Mouse (Mus musculus) kidney, embryonic 16.5 days (tissue): ENCODE measurements around the gene Anxa4. TPM values are rescaled to one million over a fixed set of nuclear protein-coding genes. Genes with fewer than 3 reads are reported as not detected.

ENCODE experiments used
- ATAC-seq: fragments of 200-750 bp; cut with Nextera tagmentation; 2 replicates; pipeline ENCODE4 v1.8.0; 2017; ENCODE audit warnings: moderate TSS enrichment; ENCODE audit not compliant: low FRiP score, low TSS enrichment
- H3K27ac ChIP-seq: fragments of 300-500 bp; sonication (generic); 2 replicates; pipeline ENCODE4 v1.5.1; 2014; ENCODE audit warnings: low read length
- H3K27me3 ChIP-seq: fragments of 300-500 bp; sonication (generic); 2 replicates; pipeline ENCODE4 v1.6.1; 2014; ENCODE audit warnings: low read length, control low read depth, mixed read lengths; ENCODE audit not compliant: insufficient read depth
- H3K36me3 ChIP-seq: fragments of 300-500 bp; sonication (generic); 2 replicates; pipeline ENCODE4 v1.6.1; 2014; ENCODE audit warnings: low read length, control low read depth, mixed read lengths; ENCODE audit not compliant: insufficient read depth
- H3K4me1 ChIP-seq: fragments of 300-500 bp; sonication (generic); 2 replicates; pipeline ENCODE4 v1.6.1; 2014; ENCODE audit warnings: low read length, control low read depth, mixed read lengths; ENCODE audit not compliant: insufficient read depth
- H3K4me2 ChIP-seq: fragments of 300-500 bp; sonication (generic); replicated peaks from 2 replicates; pipeline ENCODE4 v1.6.1; 2014; ENCODE audit warnings: low read depth, low read length
- H3K4me3 ChIP-seq: fragments of 300-500 bp; sonication (generic); 2 replicates; pipeline ENCODE4 v1.5.1; 2014; ENCODE audit warnings: mild to moderate bottlenecking, low read length
- H3K9ac ChIP-seq: fragments of 300-500 bp; sonication (generic); replicated peaks from 2 replicates; pipeline ENCODE4 v1.6.1; 2014; ENCODE audit warnings: low read length
- H3K9me3 ChIP-seq: fragments of 300-500 bp; sonication (generic); 2 replicates; pipeline ENCODE4 v1.6.1; 2016; ENCODE audit warnings: low read length, control low read depth
- WGBS: fragments of 180-500 bp; shearing (Covaris S2); extraction: QIAGEN DNeasy Blood & Tissue Kit; methylation state at CpG from one replicate; pipeline ENCODE4 v1.1.7; 2014; 5-methylcytosine and 5-hydroxymethylcytosine counted together
- polyA plus RNA-seq: library from polyadenylated mRNA; unstranded; fragments of >200 nt; fragmentation: Nextera tagmentation; extraction: Ambion mirVana; gene quantifications from 2 replicates; pipeline ENCODE4 v1.2.1, GENCODE M21; 2015

The Anxa4 gene
- polyA plus RNA-seq, 1 experiment from 2014 or later = 59.2 TPM

GRCm38 (mm10) chr6:86782342-86782741 is 11.0 kb downstream of the Anxa4 start:
- 60% methylated on average over 2 of the region's 3 CpGs for WGBS
- peak; percentile 35; the same call in 1 of the 2 replicates for ATAC-seq
- H3K4me1 ChIP-seq = no peaks in the 10 kb centered on the region
- H3K27ac ChIP-seq = no peak overlapping the region
- H3K9me3 ChIP-seq = no peaks in the 10 kb centered on the region
- no peaks in the 10 kb centered on the region for H3K36me3 ChIP-seq
- H3K4me3 ChIP-seq = no peak overlapping the region
- no peaks in the 10 kb centered on the region for H3K27me3 ChIP-seq
- H3K9ac ChIP-seq = no peak overlapping the region
- no peak overlapping the region for H3K4me2 ChIP-seq

DNA sequence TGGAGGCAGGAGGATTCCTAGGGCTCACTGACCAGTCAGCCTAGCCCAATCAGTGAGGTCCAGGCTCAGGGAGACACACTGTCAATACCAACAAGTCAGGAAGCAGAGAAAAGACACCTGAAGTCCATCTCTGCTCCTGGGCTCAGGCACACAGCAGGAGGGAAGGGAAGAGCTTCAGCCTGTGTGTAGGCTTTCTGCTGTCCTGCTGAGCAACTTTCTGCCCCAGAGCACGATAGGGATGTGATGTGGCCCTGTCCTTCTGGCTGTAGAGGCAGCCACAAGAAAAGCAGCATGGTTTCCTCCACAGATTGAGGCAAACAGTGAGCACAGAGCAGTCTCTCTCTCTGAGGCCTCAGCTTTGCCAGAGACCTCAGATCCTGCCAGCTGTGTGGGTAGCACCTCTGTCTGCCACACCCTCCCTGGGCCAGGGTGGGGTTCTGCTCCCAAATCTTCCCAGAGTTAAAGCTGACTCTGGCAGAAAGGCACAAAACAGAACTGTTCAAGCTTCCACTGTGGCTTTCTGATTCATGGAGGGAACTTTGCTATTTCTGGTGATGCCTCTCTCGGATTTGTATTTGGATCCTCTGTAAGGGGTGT is 11.9 kb downstream of the Anxa4 start:
- 50% methylated on average over 2 of the region's 2 CpGs for WGBS
- Histone ChIP-seq H3K4me2 (no peak overlapping the region), H3K27me3 (no peaks in the 10 kb centered on the region), H3K9me3 (no peaks in the 10 kb centered on the region), H3K27ac (no peak overlapping the region), H3K4me1 (no peaks in the 10 kb centered on the region), H3K36me3 (no peaks in the 10 kb centered on the region), H3K4me3 (no peak overlapping the region), H3K9ac (no peak overlapping the region)
- no peak for ATAC-seq

- Histone ChIP-seq H3K9me3 (no peaks in the 10 kb centered on the region), H3K4me3 (no peak overlapping the region), H3K9ac (no peak overlapping the region), H3K4me1 (no peaks in the 10 kb centered on the region), H3K36me3 (no peaks in the 10 kb centered on the region), H3K27ac (no peak overlapping the region), H3K4me2 (no peak overlapping the region), H3K27me3 (no peaks in the 10 kb centered on the region)
- no peak for ATAC-seq
- WGBS = 92% methylated on average over 10 of the region's 10 CpGs
Observed at GRCm38 (mm10) chr6:86778910-86779594, 14.3 kb downstream of the Anxa4 start.

DNA sequence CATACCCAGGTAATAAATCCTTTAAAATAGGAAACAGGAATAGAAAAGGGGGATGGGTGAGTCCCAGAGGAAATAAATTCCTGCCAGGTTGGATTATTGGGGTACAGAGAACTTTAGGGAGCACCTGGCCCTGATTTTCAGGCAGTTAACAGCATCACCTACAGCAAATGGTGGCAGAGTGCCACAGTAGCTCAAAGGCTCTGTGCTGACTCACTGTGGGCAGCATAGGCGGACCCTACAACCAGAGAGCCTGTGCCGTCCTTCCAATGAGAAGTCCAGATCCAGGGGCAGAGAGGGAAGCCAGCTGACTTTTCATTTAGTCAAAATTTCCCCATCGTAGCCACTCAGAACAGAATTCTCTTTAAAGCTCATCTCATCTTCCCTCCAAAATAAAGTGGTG is 16.2 kb downstream of the Anxa4 start:
- Histone ChIP-seq H3K27me3 (no peaks in the 10 kb centered on the region), H3K4me3 (no peak overlapping the region), H3K4me2 (no peak overlapping the region), H3K4me1 (no peaks in the 10 kb centered on the region), H3K9ac (no peak overlapping the region), H3K27ac (no peak overlapping the region), H3K36me3 (no peaks in the 10 kb centered on the region), H3K9me3 (no peaks in the 10 kb centered on the region)
- WGBS = 75% methylated on average over 3 of the region's 3 CpGs
- no peak for ATAC-seq

GRCm38 (mm10) chr6:86776706-86777071 is 16.7 kb downstream of the Anxa4 start:
- Histone ChIP-seq H3K4me1 (no peaks in the 10 kb centered on the region), H3K4me3 (no peak overlapping the region), H3K9me3 (no peaks in the 10 kb centered on the region), H3K27ac (no peak overlapping the region), H3K27me3 (no peaks in the 10 kb centered on the region), H3K36me3 (no peaks in the 10 kb centered on the region), H3K9ac (no peak overlapping the region), H3K4me2 (no peak overlapping the region)
- no peak for ATAC-seq
- 56% methylated on average over 4 of the region's 4 CpGs for WGBS

DNA sequence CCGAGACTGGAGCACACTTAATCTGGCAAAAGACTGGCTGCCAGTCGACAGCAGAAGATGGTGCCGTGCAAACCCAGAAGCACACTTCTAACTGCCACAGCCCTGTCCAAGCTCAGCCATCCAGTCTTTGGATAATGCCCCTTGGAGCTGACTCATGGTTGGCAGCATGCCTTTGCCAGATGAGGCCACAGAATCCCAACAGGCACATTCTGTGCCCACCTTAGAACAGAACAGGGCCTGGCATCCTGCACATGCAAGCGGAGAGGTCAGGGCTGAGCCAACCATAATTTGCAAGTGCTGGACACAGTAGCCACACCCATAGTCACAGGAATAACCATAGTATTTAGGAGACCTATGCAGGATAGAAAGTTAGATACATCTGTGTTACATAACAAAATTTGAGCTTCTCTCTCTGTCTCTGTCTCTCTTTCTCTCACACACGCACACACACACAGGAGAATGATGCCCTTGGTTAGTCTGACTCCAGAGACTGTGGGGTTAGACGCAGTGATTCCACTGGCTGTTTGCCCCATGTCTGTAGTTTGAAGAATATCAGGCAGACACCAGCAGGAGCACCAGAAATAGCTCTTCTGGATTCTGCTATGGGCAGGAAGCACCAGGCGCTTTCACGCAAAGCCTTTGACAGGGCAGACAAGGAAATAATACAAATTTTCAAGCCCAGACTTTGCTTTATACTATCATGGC is 17.2 kb downstream of the Anxa4 start:
- 89% methylated on average over 8 of the region's 8 CpGs for WGBS
- Histone ChIP-seq H3K9me3 (no peaks in the 10 kb centered on the region), H3K27ac (no peak overlapping the region), H3K4me1 (no peaks in the 10 kb centered on the region), H3K4me2 (no peak overlapping the region), H3K36me3 (no peaks in the 10 kb centered on the region), H3K9ac (no peak overlapping the region), H3K27me3 (no peaks in the 10 kb centered on the region), H3K4me3 (no peak overlapping the region)
- ATAC-seq = no peak

GRCm38 (mm10) chr6:86774937-86775336 is 18.4 kb downstream of the Anxa4 start:
- Histone ChIP-seq H3K36me3 (no peaks in the 10 kb centered on the region), H3K4me1 (no peaks in the 10 kb centered on the region), H3K4me3 (no peak overlapping the region), H3K4me2 (no peak overlapping the region), H3K27me3 (no peaks in the 10 kb centered on the region), H3K27ac (no peak overlapping the region), H3K9ac (no peak overlapping the region), H3K9me3 (no peaks in the 10 kb centered on the region)
- WGBS = 76% methylated on average over 6 of the region's 6 CpGs
- no peak for ATAC-seq

GRCm38 (mm10) chr6:86773830-86774229 is 19.6 kb downstream of the Anxa4 start:
- 90% methylated on average over 4 of the region's 4 CpGs for WGBS
- no peak for ATAC-seq
- Histone ChIP-seq H3K4me1 (no peaks in the 10 kb centered on the region), H3K36me3 (no peaks in the 10 kb centered on the region), H3K9ac (no peak overlapping the region), H3K27me3 (no peaks in the 10 kb centered on the region), H3K27ac (no peak overlapping the region), H3K4me3 (no peak overlapping the region), H3K9me3 (no peaks in the 10 kb centered on the region), H3K4me2 (no peak overlapping the region)

DNA sequence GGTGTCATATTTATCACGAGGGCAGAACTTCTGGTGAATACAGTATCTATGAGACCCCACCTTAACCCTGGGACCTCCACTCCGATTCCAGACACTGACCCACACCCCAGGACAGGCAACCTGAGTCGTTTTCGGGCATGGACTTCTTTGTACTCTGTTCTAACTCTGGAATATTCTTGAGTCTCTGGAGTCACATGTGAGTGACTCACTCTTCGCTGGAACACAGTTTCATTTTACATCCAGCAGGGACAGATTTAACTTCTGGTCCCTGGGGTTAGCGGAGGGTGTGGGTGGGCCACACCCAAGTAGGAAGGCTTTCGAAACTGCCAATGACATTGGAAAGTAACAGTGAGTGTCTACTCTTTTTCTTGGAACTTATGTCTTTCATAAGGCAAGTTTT is 20.8 kb downstream of the Anxa4 start:
- Histone ChIP-seq H3K4me1 (no peaks in the 10 kb centered on the region), H3K4me2 (no peak overlapping the region), H3K4me3 (no peak overlapping the region), H3K9ac (no peak overlapping the region), H3K27ac (no peak overlapping the region), H3K9me3 (no peaks in the 10 kb centered on the region), H3K27me3 (no peaks in the 10 kb centered on the region), H3K36me3 (no peaks in the 10 kb centered on the region)
- 81% methylated on average over 7 of the region's 7 CpGs for WGBS
- no peak for ATAC-seq

GRCm38 (mm10) chr6:86768938-86769337 is 24.4 kb downstream of the Anxa4 start:
- WGBS = 72% methylated on average over 4 of the region's 4 CpGs
- Histone ChIP-seq H3K4me1 (no peaks in the 10 kb centered on the region), H3K27ac (no peak overlapping the region), H3K9ac (no peak overlapping the region), H3K4me2 (no peak overlapping the region), H3K36me3 (no peaks in the 10 kb centered on the region), H3K27me3 (no peaks in the 10 kb centered on the region), H3K4me3 (no peak overlapping the region), H3K9me3 (no peaks in the 10 kb centered on the region)
- no peak; the same call in 1 of the 2 replicates for ATAC-seq
